Mouse (Mus musculus): ENCODE data around the gene Gps2. TPM values are rescaled to one million over a fixed set of nuclear protein-coding genes. Genes with fewer than 3 reads are reported as not detected.
A peak's percentile ranks its signal among the peaks of the same experiment; 100 is the strongest.

The Gps2 gene
- polyA plus RNA-seq, 1 experiment from 2014 or later, result 62.4 TPM

- ATAC-seq (ENCODE audit: low FRiP score, low TSS enrichment) (no peak), DNase-seq (no peak)
- Histone ChIP-seq H3K4me3 (replicated peaks; ENCODE audit: low read depth, low read length) (no peak overlapping the region), H3K27ac (replicated peaks; ENCODE audit: low read depth, low read length) (no peak overlapping the region), H3K4me2 (ENCODE audit: low read length) (no peak overlapping the region), H3K36me3 (ENCODE audit: control insufficient read depth, insufficient read depth, low read length) (no peaks in the 10 kb centered on the region), H3K9ac (replicated peaks; ENCODE audit: low read length) (no peak overlapping the region), H3K9me3 (ENCODE audit: control insufficient read depth, low read length) (no peaks in the 10 kb centered on the region), H3K4me1 (ENCODE audit: control insufficient read depth, insufficient read depth, low read length) (peaks cover 6% of the 10 kb centered on the region; the same call in 1 of the 2 replicates), H3K27me3 (ENCODE audit: control insufficient read depth, insufficient read depth, low read length) (peaks cover 28% of the 10 kb centered on the region)
- WGBS, result 93% methylated on average over 17 of the region's 17 CpGs
Observed at GRCm38 (mm10) chr11:69939731-69940130, 26.0 kb downstream of the Gps2 start.

GRCm38 (mm10) chr11:69940962-69941361 lies 27.3 kb downstream of the Gps2 start:
- H3K4me1 ChIP-seq (ENCODE audit: control insufficient read depth, insufficient read depth, low read length), result peaks cover 6% of the 10 kb centered on the region; the same call in 1 of the 2 replicates
- 83% methylated on average over 4 of the region's 4 CpGs for WGBS
- no peak overlapping the region for H3K4me2 ChIP-seq (ENCODE audit: low read length)
- peaks cover 20% of the 10 kb centered on the region for H3K27me3 ChIP-seq (ENCODE audit: control insufficient read depth, insufficient read depth, low read length)
- DNase-seq (no peak), ATAC-seq (ENCODE audit: low FRiP score, low TSS enrichment) (no peak)
- H3K9ac ChIP-seq (replicated peaks; ENCODE audit: low read length), result no peak overlapping the region
- H3K9me3 ChIP-seq (ENCODE audit: control insufficient read depth, low read length), result no peaks in the 10 kb centered on the region
- no peak overlapping the region for H3K4me3 ChIP-seq (replicated peaks; ENCODE audit: low read depth, low read length)
- no peak overlapping the region for H3K27ac ChIP-seq (replicated peaks; ENCODE audit: low read depth, low read length)
- 0 out of 2 replicates have a peak, but pooled peaks cover 2% of the 10 kb centered on the region for H3K36me3 ChIP-seq (ENCODE audit: control insufficient read depth, insufficient read depth, low read length)

- ATAC-seq (ENCODE audit: low FRiP score, low TSS enrichment) (no peak), DNase-seq (no peak)
- Histone ChIP-seq H3K27me3 (ENCODE audit: control insufficient read depth, insufficient read depth, low read length) (peaks cover 5% of the 10 kb centered on the region; the same call in 1 of the 2 replicates), H3K4me2 (ENCODE audit: low read length) (no peak overlapping the region), H3K9me3 (ENCODE audit: control insufficient read depth, low read length) (no peaks in the 10 kb centered on the region), H3K9ac (replicated peaks; ENCODE audit: low read length) (no peak overlapping the region), H3K4me1 (ENCODE audit: control insufficient read depth, insufficient read depth, low read length) (peaks cover 9% of the 10 kb centered on the region), H3K36me3 (ENCODE audit: control insufficient read depth, insufficient read depth, low read length) (0 out of 2 replicates have a peak, but pooled peaks cover 2% of the 10 kb centered on the region), H3K27ac (replicated peaks; ENCODE audit: low read depth, low read length) (no peak overlapping the region), H3K4me3 (replicated peaks; ENCODE audit: low read depth, low read length) (no peak overlapping the region)
- 80% methylated on average over 13 of the region's 13 CpGs for WGBS
Observed at GRCm38 (mm10) chr11:69945216-69945615, 31.5 kb downstream of the Gps2 start.

- H3K9me3 ChIP-seq (ENCODE audit: control insufficient read depth, low read length), result no peaks in the 10 kb centered on the region
- ATAC-seq (ENCODE audit: low FRiP score, low TSS enrichment) (no peak), DNase-seq (no peak)
- 96% methylated on average over 18 of the region's 18 CpGs for WGBS
- H3K9ac ChIP-seq (replicated peaks; ENCODE audit: low read length), result no peak overlapping the region
- H3K4me3 ChIP-seq (replicated peaks; ENCODE audit: low read depth, low read length), result no peak overlapping the region
- peaks cover 5% of the 10 kb centered on the region; the same call in 1 of the 2 replicates for H3K27me3 ChIP-seq (ENCODE audit: control insufficient read depth, insufficient read depth, low read length)
- 0 out of 2 replicates have a peak, but pooled peaks cover 2% of the 10 kb centered on the region for H3K36me3 ChIP-seq (ENCODE audit: control insufficient read depth, insufficient read depth, low read length)
- no peak overlapping the region for H3K4me2 ChIP-seq (ENCODE audit: low read length)
- no peak overlapping the region for H3K27ac ChIP-seq (replicated peaks; ENCODE audit: low read depth, low read length)
- H3K4me1 ChIP-seq (ENCODE audit: control insufficient read depth, insufficient read depth, low read length), result peaks cover 9% of the 10 kb centered on the region
Observed at GRCm38 (mm10) chr11:69945997-69946891, 32.6 kb downstream of the Gps2 start.

- Histone ChIP-seq H3K27ac (replicated peaks; ENCODE audit: low read depth, low read length) (no peak overlapping the region), H3K4me3 (replicated peaks; ENCODE audit: low read depth, low read length) (peak overlapping the region; percentile 41), H3K27me3 (ENCODE audit: control insufficient read depth, insufficient read depth, low read length) (peaks cover 5% of the 10 kb centered on the region; the same call in 1 of the 2 replicates), H3K4me2 (ENCODE audit: low read length) (peak overlapping the region; percentile 56), H3K36me3 (ENCODE audit: control insufficient read depth, insufficient read depth, low read length) (0 out of 2 replicates have a peak, but pooled peaks cover 2% of the 10 kb centered on the region), H3K4me1 (ENCODE audit: control insufficient read depth, insufficient read depth, low read length) (peaks cover 9% of the 10 kb centered on the region), H3K9me3 (ENCODE audit: control insufficient read depth, low read length) (no peaks in the 10 kb centered on the region), H3K9ac (replicated peaks; ENCODE audit: low read length) (peak overlapping the region; percentile 29; the same call in 1 of the 2 replicates)
- 2% methylated on average over 29 of the region's 29 CpGs for WGBS
- peak; percentile 47 for DNase-seq
- ATAC-seq (ENCODE audit: low FRiP score, low TSS enrichment), result peak; percentile 44; the same call in 1 of the 2 replicates
Observed at GRCm38 (mm10) chr11:69947337-69948065, 33.8 kb downstream of the Gps2 start.

- 0% methylated on average over 34 of the region's 34 CpGs for WGBS
Observed at GRCm38 (mm10) chr11:69948066-69948762, 34.5 kb downstream of the Gps2 start, which contains the start of gene Slc2a4. Slc2a4 (minus strand) TSS chr11:69948188.

GRCm38 (mm10) chr11:69948763-69949150 lies 35.1 kb downstream of the Gps2 start:
- 0 out of 2 replicates have a peak overlapping the region, but pooled peaks have one; percentile 13 for H3K27ac ChIP-seq (replicated peaks; ENCODE audit: low read depth, low read length)
- peak overlapping the region; percentile 41 for H3K4me3 ChIP-seq (replicated peaks; ENCODE audit: low read depth, low read length)
- peak overlapping the region; percentile 56 for H3K4me2 ChIP-seq (ENCODE audit: low read length)
- 0% methylated on average over 14 of the region's 14 CpGs for WGBS
- 0 out of 2 replicates have a peak, but pooled peaks cover 2% of the 10 kb centered on the region for H3K36me3 ChIP-seq (ENCODE audit: control insufficient read depth, insufficient read depth, low read length)
- H3K27me3 ChIP-seq (ENCODE audit: control insufficient read depth, insufficient read depth, low read length), result peaks cover 5% of the 10 kb centered on the region; the same call in 1 of the 2 replicates
- no peaks in the 10 kb centered on the region for H3K9me3 ChIP-seq (ENCODE audit: control insufficient read depth, low read length)
- no peak overlapping the region; the same call in 1 of the 2 replicates for H3K9ac ChIP-seq (replicated peaks; ENCODE audit: low read length)
- peak; percentile 51 for ATAC-seq (ENCODE audit: low FRiP score, low TSS enrichment)
- peaks cover 9% of the 10 kb centered on the region for H3K4me1 ChIP-seq (ENCODE audit: control insufficient read depth, insufficient read depth, low read length)
- DNase-seq, result peak; percentile 89

More at GRCm38 (mm10) chr11:69948066-69948762, 34.5 kb downstream of the Gps2 start, which contains the start of gene Slc2a4:
- peak within 1 kb of the TSS; percentile 29; the same call in 1 of the 2 replicates for H3K9ac ChIP-seq (replicated peaks; ENCODE audit: low read length)
- ATAC-seq (ENCODE audit: low FRiP score, low TSS enrichment), result peak; percentile 92
- H3K4me1 ChIP-seq (ENCODE audit: control insufficient read depth, insufficient read depth, low read length), result peaks cover 9% of the 10 kb centered on the region
- peak within 1 kb of the TSS; percentile 56 for H3K4me2 ChIP-seq (ENCODE audit: low read length)
- H3K9me3 ChIP-seq (ENCODE audit: control insufficient read depth, low read length), result no peaks in the 10 kb centered on the region
- 0 out of 2 replicates have a peak within 1 kb of the TSS, but pooled peaks have one; percentile 13 for H3K27ac ChIP-seq (replicated peaks; ENCODE audit: low read depth, low read length)
- H3K27me3 ChIP-seq (ENCODE audit: control insufficient read depth, insufficient read depth, low read length), result peaks cover 5% of the 10 kb centered on the region; the same call in 1 of the 2 replicates
- 0 out of 2 replicates have a peak, but pooled peaks cover 2% of the 10 kb centered on the region for H3K36me3 ChIP-seq (ENCODE audit: control insufficient read depth, insufficient read depth, low read length)
- peak; percentile 91 for DNase-seq
- H3K4me3 ChIP-seq (replicated peaks; ENCODE audit: low read depth, low read length), result peak within 1 kb of the TSS; percentile 41

Measured in midbrain, embryonic 14.5 days (tissue).